Mouse (Mus musculus) stomach, postnatal 0 days (tissue): Measurements from ENCODE around the gene Ambra1. TPM values are rescaled to one million over a fixed set of nuclear protein-coding genes. Genes with fewer than 3 reads are reported as not detected.

Source experiments
- ATAC-seq: fragments of 200-750 bp; cut with Nextera tagmentation; 2 replicates; pipeline ENCODE4 v1.8.0; 2017; ENCODE audit not compliant: low FRiP score, low TSS enrichment
- DNase-seq: peaks from one replicate; pipeline ENCODE4 v3.0.0-alpha.2; 2016; ENCODE audit warnings: low spot score
- H3K27ac ChIP-seq: fragments of 300-500 bp; sonication (generic); replicated peaks from 2 replicates; pipeline ENCODE4 v1.5.1; 2014; ENCODE audit warnings: mild to moderate bottlenecking, control low read depth
- H3K27me3 ChIP-seq: fragments of 300-500 bp; sonication (generic); 2 replicates; pipeline ENCODE4 v1.6.1; 2014; ENCODE audit warnings: low read length; ENCODE audit not compliant: control insufficient read depth, insufficient read depth
- H3K36me3 ChIP-seq: fragments of 300-500 bp; sonication (generic); 2 replicates; pipeline ENCODE4 v1.6.1; 2014; ENCODE audit warnings: low read length, mixed read lengths; ENCODE audit not compliant: control insufficient read depth, insufficient read depth
- H3K4me1 ChIP-seq: fragments of 300-500 bp; sonication (generic); replicated peaks from 2 replicates; pipeline ENCODE4 v1.6.1; 2014; ENCODE audit warnings: antibody characterized with exemption; ENCODE audit not compliant: control insufficient read depth, insufficient read depth
- H3K4me2 ChIP-seq: fragments of 300-500 bp; sonication (generic); replicated peaks from 2 replicates; pipeline ENCODE4 v1.6.1; 2014; ENCODE audit warnings: low read depth, mild to moderate bottlenecking, control low read depth, moderate library complexity
- H3K4me3 ChIP-seq: fragments of 300-500 bp; sonication (generic); 2 replicates; pipeline ENCODE4 v1.5.1; 2014; ENCODE audit warnings: low read depth, low read length, control low read depth
- H3K9ac ChIP-seq: fragments of 300-500 bp; sonication (generic); 2 replicates; pipeline ENCODE4 v1.6.1; 2014; ENCODE audit warnings: mild to moderate bottlenecking, low read length, control low read depth, mixed read lengths
- H3K9me3 ChIP-seq: fragments of 300-500 bp; sonication (generic); 2 replicates; pipeline ENCODE4 v1.6.1; 2016; ENCODE audit warnings: low read length; ENCODE audit not compliant: control insufficient read depth
- CTCF ChIP-seq: IDR thresholded peaks from 2 replicates; pipeline ENCODE4 v1.5.1; 2016; ENCODE audit warnings: antibody characterized with exemption, low read depth, mild to moderate bottlenecking, moderate library complexity
- EP300 ChIP-seq: optimal IDR thresholded peaks from 2 replicates; pipeline ENCODE3; 2016; ENCODE audit warnings: antibody characterized with exemption
- WGBS: fragments of 180-500 bp; shearing (Covaris S2); extraction: QIAGEN DNeasy Blood & Tissue Kit; methylation state at CpG from one replicate; pipeline ENCODE4 v1.1.7; 2014; 5-methylcytosine and 5-hydroxymethylcytosine counted together
- polyA plus RNA-seq: library from polyadenylated mRNA; unstranded; fragments of >200 nt; fragmentation: Nextera tagmentation; extraction: Ambion mirVana; gene quantifications from 2 replicates; pipeline ENCODE4 v1.2.1, GENCODE M21; 2015

Gene Ambra1
- polyA plus RNA-seq, 1 experiment from 2014 or later = 5.7 TPM

- DNase-seq (no peak), ATAC-seq (no peak)
- Histone ChIP-seq H3K4me1 (peaks cover 5% of the 10 kb centered on the region; the same call in 1 of the 2 replicates), H3K4me3 (no peak overlapping the region), H3K9ac (no peak overlapping the region), H3K4me2 (no peak overlapping the region), H3K9me3 (no peaks in the 10 kb centered on the region), H3K36me3 (peaks cover 16% of the 10 kb centered on the region), H3K27me3 (no peaks in the 10 kb centered on the region; the same call in 1 of the 2 replicates), H3K27ac (no peak overlapping the region)
- TF ChIP-seq CTCF (no peak), EP300 (no peak)
- WGBS = 94% methylated on average over 7 of the region's 7 CpGs
Measured at GRCm38 (mm10) chr2:91917096-91917495, 187.2 kb downstream of the Ambra1 start.

GRCm38 (mm10) chr2:91920130-91920529 is 190.2 kb downstream of the Ambra1 start:
- H3K4me1 ChIP-seq = peaks cover 10% of the 10 kb centered on the region
- no peak for DNase-seq
- ATAC-seq = no peak
- peaks cover 4% of the 10 kb centered on the region; the same call in 1 of the 2 replicates for H3K27me3 ChIP-seq
- no peak overlapping the region for H3K4me2 ChIP-seq
- TF ChIP-seq EP300 (no peak), CTCF (no peak)
- H3K4me3 ChIP-seq = no peak overlapping the region
- H3K9me3 ChIP-seq = no peaks in the 10 kb centered on the region
- H3K36me3 ChIP-seq = peaks cover 16% of the 10 kb centered on the region
- WGBS = 56% methylated on average over 4 of the region's 4 CpGs
- no peak overlapping the region for H3K9ac ChIP-seq
- H3K27ac ChIP-seq = no peak overlapping the region

- H3K4me2 ChIP-seq = peak overlapping the region; percentile 95
- peaks cover 12% of the 10 kb centered on the region for H3K36me3 ChIP-seq
- H3K27me3 ChIP-seq = peaks cover 4% of the 10 kb centered on the region; the same call in 1 of the 2 replicates
- WGBS = 5% methylated on average over 31 of the region's 31 CpGs
- peak; percentile 85 for DNase-seq
- peak; percentile 53 for ATAC-seq
- TF ChIP-seq CTCF (no peak), EP300 (no peak)
- H3K4me1 ChIP-seq = peaks cover 10% of the 10 kb centered on the region
- no peaks in the 10 kb centered on the region for H3K9me3 ChIP-seq
- peak overlapping the region; percentile 53 for H3K4me3 ChIP-seq
- H3K9ac ChIP-seq = no peak overlapping the region
- no peak overlapping the region for H3K27ac ChIP-seq
Measured at GRCm38 (mm10) chr2:91921181-91921789, 191.4 kb downstream of the Ambra1 start.

GRCm38 (mm10) chr2:91921790-91922570 is 192.0 kb downstream of the Ambra1 start:
- H3K27me3 ChIP-seq = peaks cover 4% of the 10 kb centered on the region; the same call in 1 of the 2 replicates
- peaks cover 12% of the 10 kb centered on the region for H3K36me3 ChIP-seq
- H3K4me2 ChIP-seq = peak overlapping the region; percentile 95
- peak overlapping the region; percentile 53 for H3K4me3 ChIP-seq
- DNase-seq (peak; percentile 67), ATAC-seq (peak; percentile 47)
- TF ChIP-seq CTCF = peak; percentile 62
- no peak for TF ChIP-seq EP300
- H3K9me3 ChIP-seq = no peaks in the 10 kb centered on the region
- peaks cover 10% of the 10 kb centered on the region for H3K4me1 ChIP-seq
- 1% methylated on average over 53 of the region's 64 CpGs for WGBS
- no peak overlapping the region for H3K27ac ChIP-seq
- peak overlapping the region; percentile 13; the same call in 1 of the 2 replicates for H3K9ac ChIP-seq

- DNase-seq = no peak
- peak overlapping the region; percentile 95 for H3K4me2 ChIP-seq
- peaks cover 4% of the 10 kb centered on the region; the same call in 1 of the 2 replicates for H3K27me3 ChIP-seq
- H3K4me1 ChIP-seq = peaks cover 10% of the 10 kb centered on the region
- H3K4me3 ChIP-seq = peak overlapping the region; percentile 53
- H3K9ac ChIP-seq = no peak overlapping the region
- whole genome bisulfite sequencing = 3% methylated on average over 37 of the region's 37 CpGs
- H3K27ac ChIP-seq = no peak overlapping the region
- peaks cover 6% of the 10 kb centered on the region for H3K36me3 ChIP-seq
- ATAC-seq = no peak
- TF ChIP-seq EP300 (no peak), CTCF (no peak)
- H3K9me3 ChIP-seq = no peaks in the 10 kb centered on the region
Measured at GRCm38 (mm10) chr2:91922586-91923414, 192.9 kb downstream of the Ambra1 start.
